Mouse (Mus musculus) MEL (cell line): ENCODE data around the gene Sp8. TPM values are rescaled to one million over a fixed set of nuclear protein-coding genes. Genes with fewer than 3 reads are reported as not detected.

ENCODE experiments used
- DNase-seq: peaks from one replicate; pipeline ENCODE4 v3.0.0; 2011; ENCODE audit warnings: low read depth, low spot score
- H3K27ac ChIP-seq: 2 replicates; pipeline ENCODE4 v1.5.1; 2012; ENCODE audit warnings: low read depth, mild to moderate bottlenecking, control low read depth, low read length, moderate library complexity; ENCODE audit not compliant: control insufficient read depth
- H3K27me3 ChIP-seq, 2 experiments: fragments of 150-350 bp in 1 of 2; sonication (generic) in 1 of 2; 2 replicates each; pipeline ENCODE4 v1.6.1; 2012; ENCODE audit warnings: low read length in 2 of 2, mild to moderate bottlenecking in 2 of 2, improper control_type of control experiment in 1 of 2, moderate library complexity in 1 of 2; ENCODE audit not compliant: insufficient read depth in 2 of 2, control insufficient read depth in 1 of 2
- H3K36me3 ChIP-seq, 2 experiments: 2 replicates each; pipeline ENCODE4 v1.6.1; 2012 to 2014; ENCODE audit warnings: low read length in 2 of 2, improper control_type of control experiment in 1 of 2, inconsistent platforms in 1 of 2, mild to moderate bottlenecking in 1 of 2; ENCODE audit not compliant: insufficient read depth in 2 of 2, control insufficient read depth in 1 of 2
- H3K4me1 ChIP-seq, 2 experiments: fragments of 150-350 bp in 1 of 2; sonication (generic) in 1 of 2; 2 replicates each; pipeline ENCODE4 v1.6.1; 2012; ENCODE audit warnings: low read length in 2 of 2, improper control_type of control experiment in 1 of 2, mild to moderate bottlenecking in 1 of 2; ENCODE audit not compliant: insufficient read depth in 2 of 2, control insufficient read depth in 1 of 2
- H3K4me3 ChIP-seq, 2 experiments: fragments of 150-350 bp in 1 of 2; sonication (generic) in 1 of 2; 2 replicates each; pipeline ENCODE4 v1.5.1; 2012; ENCODE audit warnings: low read depth in 2 of 2, low read length in 2 of 2, mild to moderate bottlenecking in 2 of 2, moderate library complexity in 2 of 2, control low read depth in 1 of 2, improper control_type of control experiment in 1 of 2; ENCODE audit not compliant: control insufficient read depth in 1 of 2, insufficient read depth in 1 of 2
- H3K79me2 ChIP-seq: 2 replicates; pipeline ENCODE4 v1.6.1; 2012; ENCODE audit warnings: mild to moderate bottlenecking, low read length, moderate library complexity; ENCODE audit not compliant: control insufficient read depth, poor library complexity, insufficient read depth
- H3K9ac ChIP-seq: 2 replicates; pipeline ENCODE4 v1.6.1; 2012; ENCODE audit warnings: low read depth, mild to moderate bottlenecking, control low read depth, low read length, moderate library complexity; ENCODE audit not compliant: control insufficient read depth, poor library complexity, severe bottlenecking
- H3K9me3 ChIP-seq: fragments of 150-350 bp; sonication (generic); replicated peaks from 2 replicates; pipeline ENCODE4 v1.6.1; 2012; ENCODE audit warnings: mild to moderate bottlenecking, low read length, improper control_type of control experiment, moderate library complexity; ENCODE audit not compliant: insufficient read depth
- CHD2 ChIP-seq: IDR thresholded peaks from 2 replicates; pipeline ENCODE4 v1.6.1; 2011; ENCODE audit warnings: low read length, improper control_type of control experiment
- CTCF ChIP-seq, 3 experiments: IDR thresholded peaks in 2 of 3; conservative IDR thresholded peaks in 1 of 3; 2 replicates each; pipeline ENCODE4 v1.5.1; 2011 to 2012; ENCODE audit warnings: low read length in 3 of 3, low read depth in 2 of 3, mild to moderate bottlenecking in 2 of 3, improper control_type of control experiment in 1 of 3, inconsistent platforms in 1 of 3, mixed read lengths in 1 of 3, moderate library complexity in 1 of 3; ENCODE audit not compliant: control insufficient read depth in 1 of 3, insufficient read depth in 1 of 3, poor library complexity in 1 of 3, severe bottlenecking in 1 of 3
- ETS1 ChIP-seq: IDR thresholded peaks from 2 replicates; pipeline ENCODE4 v1.6.1; 2012; ENCODE audit warnings: low read depth, mild to moderate bottlenecking, inconsistent platforms, low read length, improper control_type of control experiment, moderate library complexity
- KAT2A ChIP-seq: conservative IDR thresholded peaks from 2 replicates; pipeline ENCODE4 v1.6.1; 2012; ENCODE audit warnings: low read depth, low read length, improper control_type of control experiment, inconsistent platforms
- MAFK ChIP-seq: IDR thresholded peaks from 2 replicates; pipeline ENCODE4 v1.6.1; 2011; ENCODE audit warnings: low read depth, mild to moderate bottlenecking, low read length, improper control_type of control experiment, borderline replicate concordance
- MEF2A ChIP-seq: IDR thresholded peaks from 2 replicates; pipeline ENCODE4 v1.6.1; 2014; ENCODE audit warnings: low read depth, mild to moderate bottlenecking, inconsistent platforms, low read length, improper control_type of control experiment; ENCODE audit not compliant: poor library complexity, insufficient replicate concordance, severe bottlenecking; ENCODE audit errors: extremely low read depth
- MXI1 ChIP-seq: IDR thresholded peaks from 2 replicates; pipeline ENCODE4 v1.6.1; 2011; ENCODE audit warnings: mild to moderate bottlenecking, low read depth, low read length, improper control_type of control experiment
- MYB ChIP-seq: IDR thresholded peaks from 2 replicates; pipeline ENCODE4 v1.6.1; 2011; ENCODE audit warnings: mild to moderate bottlenecking, low read depth, low read length, improper control_type of control experiment
- MYC ChIP-seq: IDR thresholded peaks from 2 replicates; pipeline ENCODE4 v1.6.1; 2011; ENCODE audit warnings: low read depth, mild to moderate bottlenecking, low read length, improper control_type of control experiment, moderate library complexity
- NELFE ChIP-seq: IDR thresholded peaks from 2 replicates; pipeline ENCODE4 v1.6.1; 2011; ENCODE audit warnings: low read depth, low read length, improper control_type of control experiment
- POLR2A ChIP-seq, 2 experiments: IDR thresholded peaks; 2 replicates each; pipeline ENCODE4 v1.6.1; 2011 to 2012; ENCODE audit warnings: low read length in 2 of 2, mild to moderate bottlenecking in 2 of 2, control low read depth in 1 of 2, improper control_type of control experiment in 1 of 2, low read depth in 1 of 2, moderate library complexity in 1 of 2; ENCODE audit not compliant: control insufficient read depth in 1 of 2, insufficient read depth in 1 of 2, poor library complexity in 1 of 2
- POLR2AphosphoS2 ChIP-seq: IDR thresholded peaks from 2 replicates; pipeline ENCODE4 v1.6.1; 2011; ENCODE audit warnings: low read length, improper control_type of control experiment
- POLR2AphosphoS5 ChIP-seq: IDR thresholded peaks from 2 replicates; pipeline ENCODE4 v1.6.1; 2012; ENCODE audit warnings: low read depth, borderline replicate concordance, mild to moderate bottlenecking, inconsistent platforms, low read length, moderate library complexity, mixed read lengths
- RCOR1 ChIP-seq: IDR thresholded peaks from 2 replicates; pipeline ENCODE4 v1.6.1; 2012; ENCODE audit warnings: low read depth, mild to moderate bottlenecking, inconsistent platforms, low read length, improper control_type of control experiment
- UBTF ChIP-seq: IDR thresholded peaks from 2 replicates; pipeline ENCODE4 v1.6.1; 2012; ENCODE audit warnings: low read depth, mild to moderate bottlenecking, inconsistent platforms, low read length, improper control_type of control experiment, moderate library complexity, borderline replicate concordance; ENCODE audit not compliant: insufficient read depth
- USF1 ChIP-seq: IDR thresholded peaks from 2 replicates; pipeline ENCODE4 v1.6.1; 2014; ENCODE audit warnings: low read depth, mild to moderate bottlenecking, inconsistent platforms, low read length, improper control_type of control experiment, moderate library complexity
- ZKSCAN1 ChIP-seq: IDR thresholded peaks from 2 replicates; pipeline ENCODE4 v1.6.1; 2012; ENCODE audit warnings: low read depth, mild to moderate bottlenecking, inconsistent platforms, low read length, improper control_type of control experiment, moderate library complexity
- ZMIZ1 ChIP-seq: IDR thresholded peaks from 2 replicates; pipeline ENCODE4 v1.6.1; 2012; ENCODE audit warnings: low read depth, mild to moderate bottlenecking, inconsistent platforms, low read length, improper control_type of control experiment, moderate library complexity
- polyA plus RNA-seq, 2 experiments: library from polyadenylated mRNA; stranded (reverse) in 1 of 2; unstranded in 1 of 2; fragments of >175 nt in 1 of 2; fragments of >200 nt in 1 of 2; gene quantifications; 2 replicates each; pipeline versions ENCODE4 v1.2.1 to v1.2.4; 2012; ENCODE audit warnings: low replicate concordance in 2 of 2, low read depth in 1 of 2; ENCODE audit not compliant: insufficient read length in 2 of 2, insufficient read depth in 1 of 2, missing spikeins in 1 of 2
- total RNA-seq: library from RNA; depleted of rRNA; stranded (reverse); fragments of 300-350 nt; gene quantifications from 2 replicates; pipeline ENCODE4 v1.2.3, GENCODE M21; 2012

Sp8 gene
- total and polyA plus RNA-seq, 3 experiments, result not detected

- no peak for TF ChIP-seq POLR2AphosphoS5
- no peak for TF ChIP-seq RCOR1
- no peak for TF ChIP-seq MYC
- TF ChIP-seq ETS1, result no peak
- no peak for TF ChIP-seq CHD2
- no peak for TF ChIP-seq NELFE
- TF ChIP-seq, all 39 proteins: peak for 0
These were observed 6.7 kb upstream of the Sp8 start for GRCm38 (mm10) chr12:118839398-118839797.

GRCm38 (mm10) chr12:118840301-118840700 is 5.8 kb upstream of the Sp8 start:
- Histone ChIP-seq H3K79me2 (no peaks in the 10 kb centered on the region), H3K4me3 (no peak overlapping the region), H3K9ac (no peak overlapping the region), H3K36me3 (no peaks in the 10 kb centered on the region), H3K27me3 (no peaks in the 10 kb centered on the region), H3K4me1 (no peaks in the 10 kb centered on the region), H3K27ac (no peak overlapping the region), H3K9me3 (no peaks in the 10 kb centered on the region)
- no peak for TF ChIP-seq MYC
- TF ChIP-seq POLR2AphosphoS5, result no peak
- no peak for TF ChIP-seq MYB
- TF ChIP-seq RCOR1, result no peak
- no peak for TF ChIP-seq CTCF (IDR thresholded peaks at IDR 0.05 in 2 of 3, conservative IDR thresholded peaks at IDR 0.05 in 1 of 3; ENCODE audit: control insufficient read depth in 1 of 3, insufficient read depth in 1 of 3, low read depth in 2 of 3, low read length in 3 of 3, poor library complexity in 1 of 3, severe bottlenecking in 1 of 3)
- TF ChIP-seq ZKSCAN1, result no peak
- TF ChIP-seq POLR2AphosphoS2, result no peak
- no peak for TF ChIP-seq MXI1
- no peak for TF ChIP-seq KAT2A
- no peak for DNase-seq

More at GRCm38 (mm10) chr12:118839398-118839797, 6.7 kb upstream of the Sp8 start:
- Histone ChIP-seq H3K27ac (no peak overlapping the region), H3K79me2 (no peaks in the 10 kb centered on the region), H3K36me3 (no peaks in the 10 kb centered on the region), H3K9me3 (no peaks in the 10 kb centered on the region), H3K4me3 (no peak overlapping the region), H3K9ac (no peak overlapping the region), H3K27me3 (no peaks in the 10 kb centered on the region), H3K4me1 (no peaks in the 10 kb centered on the region)
- DNase-seq, result no peak

- Histone ChIP-seq H3K27me3 (no peaks in the 10 kb centered on the region), H3K9me3 (no peaks in the 10 kb centered on the region), H3K36me3 (no peaks in the 10 kb centered on the region), H3K79me2 (no peaks in the 10 kb centered on the region), H3K9ac (no peak overlapping the region), H3K4me1 (no peaks in the 10 kb centered on the region), H3K27ac (no peak overlapping the region), H3K4me3 (no peak overlapping the region)
- no peak for DNase-seq
- no peak for TF ChIP-seq CHD2
- TF ChIP-seq MAFK, result no peak
- TF ChIP-seq USF1, result no peak
- TF ChIP-seq UBTF, result no peak
- no peak for TF ChIP-seq MEF2A
- no peak for TF ChIP-seq ZMIZ1
- no peak for TF ChIP-seq POLR2A (IDR thresholded peaks at IDR 0.05; ENCODE audit: control insufficient read depth in 1 of 2, insufficient read depth in 1 of 2, low read depth in 1 of 2, low read length in 2 of 2, poor library complexity in 1 of 2)
These were observed 5.3 kb upstream of the Sp8 start for GRCm38 (mm10) chr12:118840861-118841260.
